Mouse (Mus musculus): ENCODE data around the gene Esr1. TPM values are rescaled to one million over a fixed set of nuclear protein-coding genes. Genes with fewer than 3 reads are reported as not detected.
"Not testable (repeated sequence)": the region's sequence is repeated elsewhere in the genome, so short reads cannot be mapped to it uniquely, and the experiment has no call there.

Gene Esr1
- total RNA-seq, 2 experiments from 2014 or later = 3.2 to 3.9 TPM

DNA sequence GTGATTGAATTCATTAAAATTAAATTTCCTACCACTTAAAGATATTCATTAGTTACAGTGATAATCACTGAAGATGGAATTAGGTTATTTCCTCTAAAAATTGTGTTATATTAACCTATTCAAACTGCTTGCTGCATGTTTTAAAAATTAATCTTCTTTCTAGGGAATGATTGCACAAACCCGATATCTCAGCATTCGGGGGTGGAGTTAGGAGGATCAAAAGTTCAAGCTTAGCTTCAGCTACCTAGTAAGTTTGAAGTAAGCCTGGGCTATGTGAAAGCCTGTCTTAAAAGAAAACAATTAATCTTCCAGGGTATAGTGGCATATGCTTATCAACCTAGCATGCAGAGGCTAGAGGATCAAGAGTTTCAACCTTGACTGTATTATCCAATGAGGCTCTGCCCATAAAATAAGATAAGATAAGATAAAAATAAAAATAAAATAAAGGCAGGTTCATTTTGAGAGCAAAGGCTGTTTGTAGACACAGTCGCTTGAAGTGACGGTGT, 62.0 kb downstream of the Esr1 start:
- no peak for DNase-seq (ENCODE audit: low spot score in 2 of 2)

GRCm38 (mm10) chr10:4674983-4675592, 63.7 kb downstream of the Esr1 start:
- intact Hi-C loops (cut with DNase I) = loop anchor here (10.0 kb wide), 1 partner anchor 340 kb away; no protein-coding TSS in a partner anchor
- DNase-seq (ENCODE audit: low spot score in 2 of 2) = peak; percentile 46 to 61

More for the DNA sequence above, 62.0 kb downstream of the Esr1 start:
- intact Hi-C loops (cut with DNase I) = loop anchor here (10.0 kb wide), 1 partner anchor 341 kb away; no protein-coding TSS in a partner anchor

DNA sequence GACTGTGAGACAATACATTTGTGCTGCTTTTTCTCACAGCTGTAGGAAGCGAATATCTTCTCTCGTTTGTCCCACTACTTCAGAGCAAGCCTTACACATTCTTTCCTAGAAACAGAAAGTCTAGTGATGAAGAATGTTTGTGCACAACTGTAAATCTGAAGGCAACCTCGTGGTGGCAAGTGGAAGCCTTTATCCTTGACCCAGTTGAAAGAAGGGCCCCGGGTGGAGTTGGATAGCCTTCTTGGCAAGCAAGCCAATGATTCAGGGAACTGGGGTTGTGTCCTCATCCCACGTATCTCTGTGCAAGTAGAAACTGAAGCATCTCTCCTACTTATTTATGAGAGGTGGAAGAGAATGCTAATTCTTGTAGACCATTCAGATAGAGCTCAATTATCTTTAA, 71.7 kb downstream of the Esr1 start:
- intact Hi-C loops (cut with DNase I) = loop anchor here (5.0 kb wide), 1 partner anchor 34 kb away; no protein-coding TSS in a partner anchor
- DNase-seq (ENCODE audit: low spot score in 2 of 2) = no peak

- intact Hi-C loops (cut with DNase I) = loop anchor here (5.0 kb wide), 1 partner anchor 34 kb away; no protein-coding TSS in a partner anchor
- DNase-seq (ENCODE audit: low spot score in 2 of 2) = no peak
Observed at GRCm38 (mm10) chr10:4683711-4684265, 72.4 kb downstream of the Esr1 start.

- no peak for DNase-seq (ENCODE audit: low spot score in 2 of 2)
- intact Hi-C loops (cut with DNase I) = no loop called here
Observed at GRCm38 (mm10) chr10:4694336-4694865, 83.0 kb downstream of the Esr1 start.

DNA sequence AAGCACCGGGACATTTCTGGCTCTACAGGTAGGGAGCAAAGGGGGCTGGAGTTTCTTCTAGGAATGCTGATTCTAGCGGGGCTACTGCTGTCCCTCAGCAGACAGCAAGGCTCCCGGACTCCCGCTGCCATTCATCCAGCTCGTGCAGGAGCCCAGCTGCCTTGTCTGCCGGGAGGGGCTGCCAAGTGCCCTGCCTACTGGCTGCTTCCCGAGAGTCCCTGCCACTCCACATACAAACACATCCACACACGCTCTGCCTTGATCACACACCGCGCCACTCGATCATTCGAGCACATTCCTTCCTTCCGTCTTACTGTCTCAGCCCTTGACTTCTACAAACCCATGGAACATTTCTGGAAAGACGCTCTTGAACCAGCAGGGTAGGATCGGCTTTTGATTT, 98.5 kb downstream of the Esr1 start:
- peak; percentile 36 to 40 for DNase-seq (ENCODE audit: low spot score in 2 of 2)
- intact Hi-C loops (cut with DNase I) = no loop called here

DNA sequence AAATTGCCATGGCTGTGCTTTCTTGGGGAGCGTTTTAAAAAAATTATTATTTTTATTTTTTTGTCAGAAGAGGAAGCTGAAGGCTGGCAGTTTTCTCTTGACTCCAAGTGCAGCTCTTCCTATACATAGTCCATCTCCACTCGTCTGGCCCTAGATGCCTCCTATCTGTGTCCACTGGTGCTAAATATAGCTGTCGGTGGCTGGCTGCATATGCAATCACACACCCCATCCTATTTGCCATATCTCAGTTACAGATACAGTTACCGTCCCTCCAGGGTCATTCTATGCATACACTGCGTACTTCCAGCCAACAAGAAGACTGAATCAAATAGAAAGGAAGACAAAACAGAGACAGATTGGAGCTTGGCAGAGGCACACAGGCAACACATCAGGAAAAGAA, 100.0 kb downstream of the Esr1 start:
- no peak for DNase-seq (ENCODE audit: low spot score in 2 of 2)
- intact Hi-C loops (cut with DNase I) = no loop called here

- no peak for DNase-seq (ENCODE audit: low spot score in 2 of 2)
- intact Hi-C loops (cut with DNase I) = no loop called here
Observed at GRCm38 (mm10) chr10:4712061-4712908, 100.9 kb downstream of the Esr1 start.

DNA sequence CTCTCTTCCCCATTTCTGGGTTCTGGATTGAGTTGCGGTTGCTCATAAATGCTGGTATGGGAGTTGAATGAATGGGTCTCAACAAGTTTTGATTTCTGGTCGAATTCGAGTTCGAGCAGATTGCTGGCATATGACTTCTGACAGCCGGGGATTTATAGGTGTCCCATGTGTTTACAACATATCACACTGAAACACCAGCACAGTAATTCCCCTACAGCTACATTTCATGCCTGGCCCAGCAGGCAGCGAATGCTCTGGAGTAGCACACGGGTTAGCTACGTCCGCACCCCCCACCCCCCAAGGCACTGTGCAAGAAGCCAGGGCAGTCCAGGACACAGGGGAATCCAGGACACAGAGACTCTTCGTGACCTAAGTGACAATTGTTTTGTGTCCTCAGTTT, 102.0 kb downstream of the Esr1 start:
- intact Hi-C loops (cut with DNase I) = no loop called here
- DNase-seq (ENCODE audit: low spot score in 2 of 2) = no peak

DNA sequence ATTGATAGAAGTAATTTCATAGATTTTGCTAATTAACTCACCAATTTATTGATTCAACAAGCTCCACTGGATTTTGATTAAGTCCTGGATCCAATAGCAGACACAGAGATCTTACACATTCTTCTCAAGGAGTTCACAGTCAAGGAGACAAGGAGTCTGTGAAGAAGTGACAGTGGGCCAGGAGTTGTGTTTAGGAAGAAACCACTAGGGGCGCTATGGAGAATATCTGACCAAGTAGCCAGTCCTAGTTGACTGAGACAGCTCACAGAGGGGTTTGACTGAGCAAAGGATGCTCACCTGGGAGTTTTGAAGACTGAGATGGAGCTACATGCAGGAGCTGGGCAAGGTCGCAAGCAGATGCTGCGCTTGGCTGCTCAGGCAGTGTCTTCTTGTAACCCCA, 113.5 kb downstream of the Esr1 start:
- DNase-seq (ENCODE audit: low spot score in 2 of 2) = no peak
- intact Hi-C loops (cut with DNase I) = no loop called here

DNA sequence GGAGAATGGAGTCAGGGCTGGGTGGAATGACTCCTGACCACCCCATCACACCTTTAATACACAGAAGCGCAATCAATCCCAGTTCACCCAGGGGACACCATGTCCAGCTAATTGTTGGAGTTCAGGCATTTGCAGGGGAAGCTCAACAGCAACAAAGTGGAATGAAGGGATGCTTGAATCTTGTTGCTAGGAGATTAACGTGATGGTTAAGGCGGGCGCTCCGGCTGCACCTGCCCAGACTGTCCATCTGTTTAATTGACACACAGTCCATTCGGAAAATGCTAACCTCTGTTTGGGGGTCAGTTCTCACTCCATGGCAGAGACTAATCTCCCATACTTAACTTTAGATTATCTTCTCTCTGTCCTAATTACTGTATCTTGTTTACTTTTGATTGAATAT, 114.7 kb downstream of the Esr1 start:
- DNase-seq (ENCODE audit: low spot score in 2 of 2) = no peak
- intact Hi-C loops (cut with DNase I) = no loop called here

DNA sequence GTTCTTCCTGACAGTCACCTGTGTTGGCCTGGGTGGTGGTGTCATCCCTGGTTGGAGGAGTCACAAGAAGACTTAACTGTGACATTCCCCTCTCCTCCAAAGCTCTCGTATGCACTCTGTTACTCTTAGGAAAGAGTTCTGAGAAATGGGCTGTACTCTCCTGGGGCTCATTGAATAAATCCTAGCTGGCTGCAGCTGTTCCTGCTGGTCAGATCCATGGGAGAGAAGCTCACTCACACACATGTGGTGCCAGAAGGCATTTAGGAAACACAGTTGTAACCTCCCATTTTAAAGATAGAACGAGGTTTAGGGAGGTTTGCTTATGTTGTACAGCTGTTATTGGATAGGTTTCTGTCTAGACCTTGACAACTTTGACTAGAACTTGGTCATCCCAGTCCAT, 120.9 kb downstream of the Esr1 start:
- intact Hi-C loops (cut with DNase I) = no loop called here
- no peak for DNase-seq (ENCODE audit: low spot score in 2 of 2)

DNA sequence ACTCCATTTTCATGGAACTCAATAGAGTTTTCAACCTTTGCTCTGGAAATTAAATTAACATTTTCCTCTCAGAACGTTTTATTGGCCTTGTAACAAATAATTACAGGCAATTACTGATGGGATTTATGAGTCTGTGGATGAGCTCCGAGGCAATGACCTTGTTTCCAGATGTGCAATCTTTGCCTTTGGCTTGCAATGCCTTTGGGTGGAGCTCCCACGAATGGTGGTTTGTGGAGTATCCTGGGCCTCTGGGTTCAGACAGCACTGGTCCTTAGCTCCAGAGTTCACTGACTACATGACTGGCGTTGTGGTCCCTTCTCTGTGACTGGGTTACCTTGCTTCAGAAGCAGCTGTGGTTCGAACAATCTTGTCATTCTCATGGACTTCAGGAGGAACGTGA, 122.6 kb downstream of the Esr1 start:
- intact Hi-C loops (cut with DNase I) = no loop called here
- no peak for DNase-seq (ENCODE audit: low spot score in 2 of 2)

DNA sequence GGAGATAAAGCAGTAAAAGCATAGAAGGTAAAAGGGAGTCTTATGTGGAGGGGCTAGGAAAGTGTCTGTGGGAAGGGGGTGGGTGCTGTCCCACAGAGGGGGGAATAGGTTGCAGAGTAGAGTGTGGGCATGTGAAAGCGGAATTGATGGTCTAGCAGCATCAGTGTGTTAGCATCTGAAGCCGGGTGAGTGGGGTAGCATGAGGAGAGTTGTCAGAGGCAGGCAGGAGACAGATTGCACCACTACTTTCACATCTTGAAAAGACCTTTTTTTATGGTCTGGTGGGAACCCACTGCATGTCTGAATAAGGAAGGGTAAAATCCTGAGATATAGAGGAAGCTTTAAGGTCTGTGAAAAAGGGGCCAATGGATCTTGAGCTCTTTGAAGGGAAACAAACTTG, 123.5 kb downstream of the Esr1 start:
- intact Hi-C loops (cut with DNase I) = no loop called here
- DNase-seq (ENCODE audit: low spot score in 2 of 2) = no peak

- no peak for DNase-seq (ENCODE audit: low spot score in 2 of 2)
Observed at GRCm38 (mm10) chr10:4738311-4738710, 126.9 kb downstream of the Esr1 start.

GRCm38 (mm10) chr10:4751091-4751490, 139.7 kb downstream of the Esr1 start:
- DNase-seq (ENCODE audit: low spot score in 2 of 2); intact Hi-C loops (cut with DNase I): not testable (repeated sequence)

More at GRCm38 (mm10) chr10:4738311-4738710, 126.9 kb downstream of the Esr1 start:
- intact Hi-C loops (cut with DNase I) = no loop called here

GRCm38 (mm10) chr10:4752977-4753376, 141.6 kb downstream of the Esr1 start:
- DNase-seq (ENCODE audit: low spot score in 2 of 2) = no peak
- intact Hi-C loops (cut with DNase I) = no loop called here

- intact Hi-C loops (cut with DNase I) = no loop called here
- no peak for DNase-seq (ENCODE audit: low spot score in 2 of 2)
Observed at GRCm38 (mm10) chr10:4775541-4775940, 164.1 kb downstream of the Esr1 start.

GRCm38 (mm10) chr10:4776007-4776713, 164.8 kb downstream of the Esr1 start:
- DNase-seq (ENCODE audit: low spot score in 2 of 2) = no peak
- intact Hi-C loops (cut with DNase I) = no loop called here

GRCm38 (mm10) chr10:4776714-4777090, 165.3 kb downstream of the Esr1 start:
- intact Hi-C loops (cut with DNase I) = no loop called here
- no peak for DNase-seq (ENCODE audit: low spot score in 2 of 2)

Measured in left cerebral cortex, postnatal 25 days (tissue).